Mouse (Mus musculus): ENCODE results near the gene Myo15b. TPM values are rescaled to one million over a fixed set of nuclear protein-coding genes. Genes with fewer than 3 reads are reported as not detected.

Gene Myo15b
- total and polyA plus RNA-seq, 3 experiments: 0.05 to 0.29 TPM; not detected in 1

DNA sequence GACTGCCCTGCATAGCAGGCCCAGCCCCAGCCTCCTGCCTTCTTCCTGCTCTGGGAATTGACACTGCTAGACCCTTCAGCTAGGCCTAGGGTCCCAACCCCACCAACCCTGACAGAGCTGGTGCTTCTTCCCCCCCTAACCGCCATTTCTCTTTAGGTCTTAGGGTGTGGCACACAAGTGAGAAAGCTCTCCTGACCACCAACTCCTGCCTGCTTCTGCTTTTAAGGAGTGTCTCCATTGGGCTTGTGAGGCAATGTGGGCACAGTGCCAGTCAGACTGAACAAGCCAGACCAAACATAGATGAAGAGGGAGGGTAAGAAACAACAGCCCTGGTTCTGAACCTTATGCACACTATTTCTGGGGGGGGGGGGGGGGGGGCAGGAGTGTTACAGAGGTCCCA is 44.6 kb downstream of the Myo15b start:
- peak; percentile 62 to 71 for DNase-seq
- peaks cover 19% of the 10 kb centered on the region for H3K4me1 ChIP-seq (ENCODE audit: control insufficient read depth, insufficient read depth, low read length)

DNA sequence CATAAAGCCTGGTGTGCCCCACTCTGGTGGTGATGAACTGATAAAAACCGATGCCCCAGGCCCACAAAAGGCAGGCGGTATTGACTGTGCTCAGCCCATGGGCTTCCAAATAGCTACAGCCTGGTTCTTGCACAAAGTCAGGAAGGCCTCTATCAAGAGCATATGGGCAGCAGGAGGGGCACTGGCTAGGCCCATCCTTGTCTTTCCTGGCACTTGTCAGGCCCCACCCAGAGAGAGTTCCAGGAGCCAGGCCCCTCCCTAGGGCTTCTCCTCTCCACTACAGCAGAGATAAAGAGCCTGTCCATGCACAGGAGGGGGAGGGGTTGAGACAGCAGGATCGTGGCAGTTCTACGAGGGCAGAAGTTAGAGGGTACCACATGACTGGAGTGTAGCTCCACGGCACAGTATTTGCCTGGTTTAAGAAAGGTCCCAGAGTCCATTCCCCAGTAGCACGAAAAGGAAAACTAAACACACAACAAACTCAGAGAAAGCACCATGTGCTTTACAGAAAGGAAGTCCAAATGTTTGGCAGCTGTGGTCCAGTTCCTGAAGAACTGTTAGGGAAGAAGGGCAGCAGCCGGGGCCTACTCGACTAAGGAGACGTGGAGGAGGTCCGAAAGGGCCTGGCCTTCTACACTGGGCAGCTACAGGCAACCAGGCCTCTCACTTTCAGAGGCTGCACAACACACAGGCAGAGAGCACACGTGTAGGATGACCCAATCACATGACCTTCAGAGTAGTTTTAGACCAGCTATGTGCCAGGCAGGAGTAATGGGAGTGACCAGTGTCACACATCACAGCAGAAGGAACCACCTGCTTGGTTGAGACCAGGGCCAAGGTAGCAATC is 45.4 kb downstream of the Myo15b start:
- TF ChIP-seq POLR2A (IDR thresholded peaks at IDR 0.05; ENCODE audit: insufficient read depth, low read depth, low read length) (peak; percentile 29; the same call in 1 of the 2 replicates), CTCF (IDR thresholded peaks at IDR 0.05) (no peak), EP300 (IDR thresholded peaks at IDR 0.05; ENCODE audit: insufficient read depth, low read depth, low read length) (peak; percentile 59)
- Histone ChIP-seq H3K27ac (peak overlapping the region; percentile 64), H3K4me1 (ENCODE audit: control insufficient read depth, insufficient read depth, low read length) (peaks cover 19% of the 10 kb centered on the region), H3K27me3 (ENCODE audit: control insufficient read depth, insufficient read depth, low read length) (no peaks in the 10 kb centered on the region), H3K36me3 (ENCODE audit: control insufficient read depth, insufficient read depth, low read length) (no peaks in the 10 kb centered on the region; the same call in 1 of the 2 replicates), H3K9ac (ENCODE audit: low read depth, low read length) (peak overlapping the region; percentile 19), H3K79me2 (replicated peaks; ENCODE audit: control insufficient read depth, insufficient read depth, low read length) (no peaks in the 10 kb centered on the region), H3K4me3 (no peak overlapping the region)
- DNase-seq: peak; percentile 44 to 74
- WGBS: 22% methylated on average over 11 of the region's 11 CpGs
- intact Hi-C loops (cut with DNase I): no loop called here

More for the DNA sequence above, 44.6 kb downstream of the Myo15b start:
- Histone ChIP-seq H3K36me3 (ENCODE audit: control insufficient read depth, insufficient read depth, low read length) (no peaks in the 10 kb centered on the region; the same call in 1 of the 2 replicates), H3K27ac (peak overlapping the region; percentile 88), H3K27me3 (ENCODE audit: control insufficient read depth, insufficient read depth, low read length) (no peaks in the 10 kb centered on the region), H3K9ac (ENCODE audit: low read depth, low read length) (peak overlapping the region; percentile 24), H3K4me3 (no peak overlapping the region), H3K79me2 (replicated peaks; ENCODE audit: control insufficient read depth, insufficient read depth, low read length) (no peaks in the 10 kb centered on the region)
- intact Hi-C loops (cut with DNase I): no loop called here
- WGBS: 24% methylated on average over 1 of the region's 1 CpGs
- TF ChIP-seq EP300 (IDR thresholded peaks at IDR 0.05; ENCODE audit: insufficient read depth, low read depth, low read length) (0 out of 2 replicates have a peak, but pooled peaks have one; percentile 2), CTCF (IDR thresholded peaks at IDR 0.05) (no peak)

DNA sequence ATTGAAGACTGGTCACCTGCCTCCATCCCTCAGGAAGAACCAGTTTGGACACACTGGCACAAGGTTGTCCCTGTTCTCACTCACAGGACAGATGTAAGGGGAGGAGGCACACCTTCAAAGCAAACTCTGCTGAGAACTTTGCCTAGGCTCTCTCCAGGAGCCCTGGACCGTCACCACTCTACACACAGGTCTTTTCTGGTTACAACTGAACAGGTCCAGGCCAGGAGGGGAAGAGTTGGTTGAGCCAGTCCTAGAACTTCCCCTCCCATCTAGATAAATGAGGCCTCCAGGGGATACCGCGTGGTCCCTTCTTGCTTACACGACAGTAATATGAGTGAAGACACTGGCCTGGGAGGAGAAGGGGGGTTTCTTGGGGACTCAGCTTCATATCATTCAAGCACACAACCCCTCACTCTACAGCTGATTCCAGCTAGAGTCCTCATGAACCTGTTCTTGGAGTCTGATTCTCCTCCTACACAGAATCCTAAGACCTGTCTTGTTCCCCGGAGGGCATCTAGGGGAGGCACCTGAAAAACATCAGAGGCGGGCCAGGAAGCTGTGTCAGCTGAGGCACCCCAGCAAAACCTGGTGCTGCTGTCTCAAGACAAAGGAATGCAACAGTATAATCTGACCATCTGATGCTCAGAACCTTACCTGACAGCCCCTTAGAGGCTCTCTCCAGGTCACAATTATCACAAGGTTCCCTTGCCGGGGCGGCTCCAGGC is 46.2 kb downstream of the Myo15b start:
- H3K4me3 ChIP-seq: no peak overlapping the region
- H3K9ac ChIP-seq (ENCODE audit: low read depth, low read length): no peak overlapping the region
- H3K27me3 ChIP-seq (ENCODE audit: control insufficient read depth, insufficient read depth, low read length): no peaks in the 10 kb centered on the region

DNA sequence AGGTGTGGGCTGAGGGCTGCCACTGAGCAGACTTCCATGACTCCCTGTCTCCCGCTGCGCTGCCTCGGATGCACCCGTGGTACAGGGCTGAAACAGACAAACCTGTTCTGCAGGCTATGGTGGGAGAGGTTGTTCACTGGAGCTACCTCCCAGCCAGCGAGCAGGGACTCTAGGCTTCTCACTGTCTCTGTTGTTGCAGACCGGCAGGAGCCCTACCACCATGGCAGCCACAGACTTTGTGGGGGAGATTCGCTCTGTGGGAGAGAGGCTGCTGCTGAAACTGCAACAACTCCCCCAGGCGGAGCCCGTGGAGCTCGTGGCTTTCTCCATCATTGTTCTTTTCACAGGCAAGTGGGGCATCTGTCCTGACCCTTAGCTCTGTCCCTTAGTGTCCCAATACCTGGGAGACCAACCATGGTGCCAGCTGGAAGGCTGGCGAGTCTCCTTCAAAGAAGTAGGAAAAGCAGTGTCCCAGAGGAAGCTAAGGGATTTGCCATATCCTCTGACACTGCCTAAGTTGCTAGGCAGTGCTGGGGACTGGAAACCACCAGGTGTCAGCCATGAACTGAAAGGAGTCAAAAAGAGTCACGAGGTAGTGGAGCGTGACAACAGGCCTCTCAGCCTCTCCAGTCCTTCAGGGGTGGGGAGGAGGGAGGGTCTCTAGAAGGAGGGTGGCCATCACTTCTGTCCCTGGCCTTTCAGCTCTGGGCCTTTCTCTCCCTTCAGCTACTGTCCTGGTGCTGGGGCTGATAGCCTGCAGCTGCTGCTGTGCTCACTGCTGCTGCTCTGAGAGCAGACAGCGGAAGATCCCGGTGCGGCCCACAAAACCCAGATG is 47.0 kb downstream of the Myo15b start:
- Histone ChIP-seq H3K27me3 (ENCODE audit: control insufficient read depth, insufficient read depth, low read length) (no peaks in the 10 kb centered on the region), H3K4me1 (ENCODE audit: control insufficient read depth, insufficient read depth, low read length) (peaks cover 19% of the 10 kb centered on the region), H3K4me3 (no peak overlapping the region), H3K9ac (ENCODE audit: low read depth, low read length) (no peak overlapping the region), H3K79me2 (replicated peaks; ENCODE audit: control insufficient read depth, insufficient read depth, low read length) (no peaks in the 10 kb centered on the region), H3K36me3 (ENCODE audit: control insufficient read depth, insufficient read depth, low read length) (no peaks in the 10 kb centered on the region; the same call in 1 of the 2 replicates), H3K27ac (no peak overlapping the region; the same call in 1 of the 2 replicates)
- intact Hi-C loops (cut with DNase I): no loop called here
- DNase-seq: no peak
- whole genome bisulfite sequencing: 71% methylated on average over 16 of the region's 16 CpGs
- TF ChIP-seq CTCF (IDR thresholded peaks at IDR 0.05) (no peak), POLR2A (IDR thresholded peaks at IDR 0.05; ENCODE audit: insufficient read depth, low read depth, low read length) (no peak), EP300 (IDR thresholded peaks at IDR 0.05; ENCODE audit: insufficient read depth, low read depth, low read length) (peak; percentile 44; the same call in 1 of the 2 replicates)

More for the DNA sequence above, 46.2 kb downstream of the Myo15b start:
- TF ChIP-seq EP300 (IDR thresholded peaks at IDR 0.05; ENCODE audit: insufficient read depth, low read depth, low read length): no peak
- Histone ChIP-seq H3K4me1 (ENCODE audit: control insufficient read depth, insufficient read depth, low read length) (peaks cover 19% of the 10 kb centered on the region), H3K27ac (peak overlapping the region; percentile 64), H3K36me3 (ENCODE audit: control insufficient read depth, insufficient read depth, low read length) (no peaks in the 10 kb centered on the region; the same call in 1 of the 2 replicates), H3K79me2 (replicated peaks; ENCODE audit: control insufficient read depth, insufficient read depth, low read length) (no peaks in the 10 kb centered on the region)
- intact Hi-C loops (cut with DNase I): no loop called here
- 74% methylated on average over 8 of the region's 8 CpGs for WGBS
- DNase-seq: no peak

DNA sequence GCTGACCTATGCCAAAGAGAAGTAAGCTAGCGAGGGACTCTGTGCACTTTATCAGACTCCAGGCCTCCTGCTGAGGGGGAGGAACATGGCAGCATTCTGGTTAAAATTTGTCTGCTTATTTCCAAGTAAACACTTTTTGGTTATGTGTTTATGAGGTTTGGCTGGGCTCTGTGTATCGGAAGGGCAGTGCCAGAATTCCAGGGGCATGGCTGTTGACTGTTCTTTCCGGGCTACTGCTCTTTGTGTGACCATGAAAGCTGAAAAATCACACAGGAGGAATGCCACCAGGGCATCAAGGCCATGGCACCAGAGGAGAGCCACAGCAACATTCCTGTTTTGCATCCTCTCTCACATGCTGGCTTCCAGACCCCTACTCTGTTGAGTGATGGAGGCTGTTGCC is 47.9 kb downstream of the Myo15b start:
- H3K9ac ChIP-seq (ENCODE audit: low read depth, low read length): no peak overlapping the region
- no peak overlapping the region for H3K27ac ChIP-seq
- H3K79me2 ChIP-seq (replicated peaks; ENCODE audit: control insufficient read depth, insufficient read depth, low read length): no peaks in the 10 kb centered on the region
- peaks cover 21% of the 10 kb centered on the region for H3K4me1 ChIP-seq (ENCODE audit: control insufficient read depth, insufficient read depth, low read length)
- H3K4me3 ChIP-seq: no peak overlapping the region
- DNase-seq: no peak
- TF ChIP-seq EP300 (IDR thresholded peaks at IDR 0.05; ENCODE audit: insufficient read depth, low read depth, low read length): no peak
- TF ChIP-seq CTCF (IDR thresholded peaks at IDR 0.05): no peak
- TF ChIP-seq POLR2A (IDR thresholded peaks at IDR 0.05; ENCODE audit: insufficient read depth, low read depth, low read length): no peak
- no peaks in the 10 kb centered on the region for H3K27me3 ChIP-seq (ENCODE audit: control insufficient read depth, insufficient read depth, low read length)
- intact Hi-C loops (cut with DNase I): no loop called here
- no peaks in the 10 kb centered on the region; the same call in 1 of the 2 replicates for H3K36me3 ChIP-seq (ENCODE audit: control insufficient read depth, insufficient read depth, low read length)
- 69% methylated on average over 3 of the region's 3 CpGs for WGBS
